Mouse (Mus musculus) testis, adult 2 months (tissue): ENCODE data around the gene Zdhhc17. TPM values are rescaled to one million over a fixed set of nuclear protein-coding genes. Genes with fewer than 3 reads are reported as not detected.

ENCODE experiments used
- H3K27ac ChIP-seq: fragments of 200-500 bp; 2 replicates; pipeline ENCODE4 v1.5.1; 2012; ENCODE audit warnings: low read depth, low read length; ENCODE audit not compliant: control insufficient read depth, insufficient read depth
- H3K27me3 ChIP-seq: fragments of 200-500 bp; 2 replicates; pipeline ENCODE4 v1.6.1; 2012; ENCODE audit warnings: mild to moderate bottlenecking, low read length, moderate library complexity; ENCODE audit not compliant: control insufficient read depth, insufficient read depth
- H3K36me3 ChIP-seq: fragments of 200-500 bp; 2 replicates; pipeline ENCODE4 v1.6.1; 2012; ENCODE audit warnings: mild to moderate bottlenecking, low read length; ENCODE audit not compliant: control insufficient read depth, insufficient read depth
- H3K4me1 ChIP-seq: fragments of 200-500 bp; 2 replicates; pipeline ENCODE4 v1.6.1; 2012; ENCODE audit warnings: low read length; ENCODE audit not compliant: control insufficient read depth, insufficient read depth
- H3K4me3 ChIP-seq: fragments of 200-500 bp; 2 replicates; pipeline ENCODE4 v1.5.1; 2012; ENCODE audit warnings: low read depth, mild to moderate bottlenecking, low read length, moderate library complexity, mixed read lengths; ENCODE audit not compliant: control insufficient read depth
- CTCF ChIP-seq: fragments of 200-500 bp; IDR thresholded peaks from 2 replicates; pipeline ENCODE4 v1.5.1; 2012; ENCODE audit warnings: low read depth, mild to moderate bottlenecking, inconsistent platforms, low read length, moderate library complexity; ENCODE audit not compliant: control insufficient read depth, insufficient read depth, insufficient replicate concordance
- POLR2A ChIP-seq: fragments of 200-500 bp; IDR thresholded peaks from 2 replicates; pipeline ENCODE4 v1.6.1; 2012; ENCODE audit warnings: low read depth, mild to moderate bottlenecking, inconsistent platforms, low read length, moderate library complexity; ENCODE audit not compliant: control insufficient read depth
- polyA plus RNA-seq: library from polyadenylated mRNA; depleted of rRNA; stranded (reverse); fragments of >200 nt; gene quantifications from 2 replicates; pipeline ENCODE4 v1.2.3, GENCODE M21; 2012

The Zdhhc17 gene
- polyA plus RNA-seq, 1 experiment = 10.4 TPM

DNA sequence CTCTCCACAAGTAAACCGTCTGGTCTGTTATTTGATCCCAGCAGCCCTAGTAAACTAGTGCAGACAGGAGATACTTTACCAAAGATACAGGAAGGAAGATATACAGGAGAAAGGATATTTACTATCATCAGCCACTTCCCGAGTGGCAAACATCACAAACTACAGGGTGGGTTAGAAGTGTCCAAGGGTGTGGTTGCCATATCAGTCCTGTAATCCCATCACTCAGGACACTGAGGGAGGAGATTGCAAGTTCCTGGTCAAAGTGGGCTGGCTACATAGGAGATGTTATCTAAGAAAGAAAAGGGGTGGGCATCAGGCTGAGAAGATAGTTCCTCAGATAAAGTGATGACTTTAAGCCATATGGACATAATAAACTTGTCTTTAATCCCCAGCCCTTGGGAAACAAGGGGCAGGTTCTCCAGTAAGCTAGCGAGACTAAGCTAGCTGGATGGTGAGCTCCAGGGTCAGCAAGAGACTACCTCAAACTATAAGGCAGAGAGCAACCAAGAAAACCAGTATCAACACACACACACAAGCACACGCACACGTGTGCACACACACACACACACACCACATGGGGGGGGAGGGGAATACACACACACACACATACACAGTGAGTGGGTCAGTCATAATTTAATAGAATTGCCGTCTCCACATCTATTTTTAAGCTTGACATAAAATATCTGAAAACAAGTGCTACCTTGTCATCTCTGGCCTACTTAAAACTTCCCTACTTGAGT, 18.5 kb downstream of the Zdhhc17 start:
- no peaks in the 10 kb centered on the region for H3K27me3 ChIP-seq
- no peak for TF ChIP-seq POLR2A
- H3K36me3 ChIP-seq = no peaks in the 10 kb centered on the region
- H3K4me1 ChIP-seq = peaks cover 2% of the 10 kb centered on the region; the same call in 1 of the 2 replicates
- H3K4me3 ChIP-seq = no peak overlapping the region
- no peak overlapping the region for H3K27ac ChIP-seq

DNA sequence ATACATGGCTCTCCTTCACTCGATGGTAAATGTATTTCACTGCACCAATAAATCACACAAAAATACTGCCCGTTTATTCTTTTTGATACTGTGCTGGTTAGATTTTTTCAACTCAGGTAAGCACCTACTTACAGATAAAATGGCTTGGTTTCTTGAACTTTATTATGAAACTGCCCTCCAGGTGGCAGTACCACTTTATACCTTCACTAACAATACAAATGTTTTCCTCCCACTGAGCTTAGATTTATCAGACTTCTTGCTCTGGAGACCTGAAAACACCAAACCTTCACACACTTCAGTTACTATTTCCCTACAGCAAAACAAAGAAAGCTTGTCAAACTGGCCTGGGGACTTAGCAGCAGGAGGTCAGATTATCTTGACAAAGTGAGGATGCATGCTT, 20.2 kb downstream of the Zdhhc17 start:
- TF ChIP-seq CTCF = no peak
- TF ChIP-seq POLR2A = no peak
- Histone ChIP-seq H3K4me1 (peaks cover 2% of the 10 kb centered on the region; the same call in 1 of the 2 replicates), H3K4me3 (no peak overlapping the region), H3K27me3 (no peaks in the 10 kb centered on the region), H3K27ac (no peak overlapping the region), H3K36me3 (no peaks in the 10 kb centered on the region)

DNA sequence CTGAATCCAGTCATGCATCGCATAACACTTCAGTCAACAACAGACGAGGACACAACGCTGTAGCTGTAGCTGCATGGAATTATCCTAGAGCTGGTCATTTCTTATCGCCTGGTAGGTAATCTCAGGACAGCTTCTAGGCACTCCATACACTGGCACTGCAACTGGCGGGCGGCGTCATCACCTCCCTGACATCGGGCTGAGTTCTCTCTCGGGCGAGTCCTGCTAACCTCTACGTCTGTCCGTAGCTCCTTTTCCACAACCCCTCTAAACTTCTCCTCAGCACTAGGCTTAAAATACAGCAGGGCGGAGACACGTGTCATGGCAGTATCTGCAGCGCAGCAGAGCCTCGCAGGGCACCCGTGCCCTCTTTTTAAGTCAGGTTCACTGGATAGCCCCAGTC, 23.3 kb downstream of the Zdhhc17 start:
- Histone ChIP-seq H3K4me1 (no peaks in the 10 kb centered on the region), H3K36me3 (no peaks in the 10 kb centered on the region), H3K27me3 (no peaks in the 10 kb centered on the region), H3K27ac (no peak overlapping the region), H3K4me3 (no peak overlapping the region)
- TF ChIP-seq CTCF = no peak
- TF ChIP-seq POLR2A = no peak

DNA sequence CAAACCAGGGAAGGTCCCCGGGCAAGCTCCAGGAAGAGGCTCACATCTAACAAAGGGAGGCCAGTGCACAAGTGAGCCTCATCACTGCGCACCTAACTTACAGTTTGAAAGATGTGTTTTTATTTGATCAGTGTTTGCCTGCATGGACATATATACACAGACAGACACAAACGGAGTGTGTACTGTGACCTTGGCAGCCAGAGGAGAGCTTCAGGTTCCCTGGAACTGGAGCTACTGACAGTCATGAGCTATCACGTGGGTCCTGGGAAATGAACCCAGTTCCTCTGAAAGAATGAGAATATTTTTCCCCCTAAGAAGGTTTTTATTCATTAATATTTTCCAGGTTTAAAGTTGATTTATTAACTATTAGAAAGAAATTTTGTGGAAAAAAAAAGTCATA, 27.2 kb downstream of the Zdhhc17 start:
- Histone ChIP-seq H3K36me3 (no peaks in the 10 kb centered on the region), H3K4me1 (no peaks in the 10 kb centered on the region), H3K27me3 (no peaks in the 10 kb centered on the region), H3K4me3 (no peak overlapping the region), H3K27ac (no peak overlapping the region)
- TF ChIP-seq POLR2A = no peak
- TF ChIP-seq CTCF = no peak

DNA sequence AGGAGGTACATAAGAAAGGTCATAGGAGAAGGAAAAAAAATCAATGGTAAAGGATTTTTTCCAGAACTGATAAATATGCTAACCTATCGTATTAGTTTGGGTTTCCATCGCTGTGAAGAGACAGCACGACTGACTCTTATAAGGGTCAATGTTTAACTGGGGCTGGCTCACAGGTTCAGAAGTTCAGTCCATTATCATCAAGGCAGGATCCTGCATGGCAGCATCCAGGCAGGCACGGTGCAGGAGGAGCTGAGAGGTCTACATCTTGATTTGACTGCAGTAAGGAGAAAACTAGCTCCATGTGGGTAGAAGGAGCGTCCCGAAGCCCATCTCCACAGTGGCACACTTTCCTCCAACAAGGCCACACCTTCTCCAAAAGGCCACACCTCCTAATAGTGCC, 29.5 kb downstream of the Zdhhc17 start:
- Histone ChIP-seq H3K27ac (no peak overlapping the region), H3K4me3 (no peak overlapping the region), H3K36me3 (no peaks in the 10 kb centered on the region), H3K4me1 (no peaks in the 10 kb centered on the region), H3K27me3 (no peaks in the 10 kb centered on the region)
- TF ChIP-seq CTCF (no peak), POLR2A (no peak)

DNA sequence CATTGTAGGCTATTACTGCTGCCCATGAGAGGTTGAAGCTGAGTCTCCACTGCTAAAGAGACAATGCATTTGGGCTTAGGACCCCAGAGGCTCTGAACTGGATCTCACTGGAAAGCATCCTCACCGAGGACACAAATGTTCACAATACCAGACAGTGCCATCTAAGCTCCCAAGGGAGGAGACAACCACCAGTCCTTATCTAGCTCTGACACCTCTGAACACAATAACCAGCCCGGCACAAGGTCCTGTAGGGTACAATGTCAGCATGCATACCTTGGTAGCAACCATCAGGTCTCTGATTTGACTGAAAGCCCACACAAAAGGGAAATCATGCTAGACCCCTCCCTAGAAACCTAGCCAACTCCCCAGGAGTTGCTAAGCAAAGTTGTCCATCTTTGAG, 30.5 kb downstream of the Zdhhc17 start:
- Histone ChIP-seq H3K4me1 (no peaks in the 10 kb centered on the region), H3K27ac (no peak overlapping the region), H3K27me3 (no peaks in the 10 kb centered on the region), H3K4me3 (no peak overlapping the region), H3K36me3 (no peaks in the 10 kb centered on the region)
- TF ChIP-seq POLR2A (no peak), CTCF (no peak)

DNA sequence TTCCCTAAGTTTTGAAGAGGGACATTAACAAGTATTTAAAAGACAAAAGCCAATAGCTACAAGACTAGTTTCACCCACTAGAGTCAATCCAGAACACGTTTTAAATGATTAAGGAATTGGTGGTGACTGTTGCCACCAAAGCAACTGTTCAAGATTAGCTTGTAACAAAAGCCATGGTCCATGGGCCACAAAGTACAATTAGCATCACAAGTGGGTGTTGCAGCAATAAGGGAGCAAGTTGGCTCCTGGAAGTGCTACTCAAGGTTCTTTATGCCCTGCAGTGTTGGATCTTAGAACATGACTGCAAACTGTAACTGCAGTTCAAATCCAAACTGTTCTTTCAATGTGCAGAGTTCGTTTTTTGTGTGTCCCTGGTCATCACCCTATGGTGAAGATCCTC, 32.6 kb downstream of the Zdhhc17 start:
- no peak for TF ChIP-seq POLR2A
- no peak for TF ChIP-seq CTCF
- Histone ChIP-seq H3K4me3 (no peak overlapping the region), H3K27ac (no peak overlapping the region), H3K36me3 (no peaks in the 10 kb centered on the region), H3K4me1 (no peaks in the 10 kb centered on the region), H3K27me3 (no peaks in the 10 kb centered on the region)

DNA sequence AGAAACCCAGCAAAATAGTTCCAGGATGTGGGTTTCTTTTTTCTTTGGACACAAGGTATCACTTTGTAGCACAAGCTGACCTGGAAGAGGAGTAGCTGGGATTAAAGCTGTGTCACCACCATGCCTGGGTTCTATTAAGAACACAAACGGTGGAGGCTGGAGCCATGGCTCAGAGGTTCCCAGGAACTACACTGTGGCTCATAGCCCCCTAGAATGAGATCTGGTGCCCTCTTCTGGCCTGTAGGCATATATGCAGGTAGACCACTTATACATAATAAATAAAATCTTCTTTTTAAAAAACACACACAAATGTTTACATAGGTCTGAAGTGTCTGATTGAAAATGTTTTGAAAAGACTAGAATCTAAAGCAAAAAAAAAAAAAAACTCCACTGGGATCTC, 33.9 kb downstream of the Zdhhc17 start:
- no peak for TF ChIP-seq POLR2A
- TF ChIP-seq CTCF = no peak; the same call in 1 of the 2 replicates
- no peak overlapping the region for H3K27ac ChIP-seq
- H3K27me3 ChIP-seq = no peaks in the 10 kb centered on the region
- H3K4me3 ChIP-seq = no peak overlapping the region
- no peaks in the 10 kb centered on the region for H3K36me3 ChIP-seq
- H3K4me1 ChIP-seq = no peaks in the 10 kb centered on the region

DNA sequence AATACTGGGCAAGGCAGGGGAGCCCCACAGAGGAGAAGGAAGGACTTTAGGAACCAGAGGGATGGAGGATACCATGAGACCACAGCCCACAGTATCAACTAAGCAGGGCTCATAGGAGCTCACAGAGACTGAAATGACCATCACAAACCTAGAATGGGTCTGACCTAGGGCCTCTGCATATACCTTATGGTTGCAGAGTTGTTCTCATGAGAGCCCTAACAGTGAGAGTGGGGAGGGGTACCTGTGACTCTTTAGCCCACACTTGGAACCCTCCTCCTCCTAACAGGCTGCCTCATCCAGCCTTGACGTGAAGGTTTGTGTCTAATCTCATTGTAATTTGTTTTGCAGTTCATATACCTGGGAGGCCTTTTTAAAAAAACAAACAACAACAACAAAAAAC, 35.1 kb downstream of the Zdhhc17 start:
- Histone ChIP-seq H3K27ac (no peak overlapping the region), H3K4me1 (no peaks in the 10 kb centered on the region), H3K4me3 (no peak overlapping the region), H3K36me3 (no peaks in the 10 kb centered on the region), H3K27me3 (no peaks in the 10 kb centered on the region)
- TF ChIP-seq POLR2A (no peak), CTCF (no peak)
